Mouse (Mus musculus) lung, adult 2 months (tissue): ENCODE measurements around the gene Slc35d2. TPM values are rescaled to one million over a fixed set of nuclear protein-coding genes. Genes with fewer than 3 reads are reported as not detected.

ENCODE experiments used
- DNase-seq: peaks from one replicate; pipeline ENCODE4 v3.0.0; 2022
- H3K4me1 ChIP-seq: fragments of 200-500 bp; 2 replicates; pipeline ENCODE4 v1.6.1; 2011; ENCODE audit warnings: low read length; ENCODE audit not compliant: control insufficient read depth, insufficient read depth
- H3K4me3 ChIP-seq: fragments of 200-500 bp; replicated peaks from 2 replicates; pipeline ENCODE3; 2011; ENCODE audit warnings: low read depth, mild to moderate bottlenecking, control low read depth, low read length; ENCODE audit errors: extremely low read depth
- CTCF ChIP-seq: fragments of 200-500 bp; IDR thresholded peaks from 2 replicates; pipeline ENCODE4 v1.5.1; 2011; ENCODE audit warnings: mild to moderate bottlenecking, low read length, control low read depth; ENCODE audit not compliant: insufficient read depth
- POLR2A ChIP-seq: fragments of 200-500 bp; IDR thresholded peaks from 2 replicates; pipeline ENCODE4 v1.6.1; 2011; ENCODE audit warnings: low read depth, mild to moderate bottlenecking, control low read depth, low read length, borderline replicate concordance; ENCODE audit errors: extremely low read depth
- WGBS: fragments of 180-500 bp; shearing (Covaris S2); methylation state at CpG from one replicate; pipeline ENCODE4 v1.1.7; 2018; 5-methylcytosine and 5-hydroxymethylcytosine counted together
- polyA plus RNA-seq: library from polyadenylated mRNA; depleted of rRNA; stranded (reverse); fragments of >200 nt; gene quantifications from 2 replicates; pipeline ENCODE4 v1.2.3, GENCODE M21; 2012

Slc35d2 gene
- polyA plus RNA-seq, 1 experiment = 5.7 TPM

DNA sequence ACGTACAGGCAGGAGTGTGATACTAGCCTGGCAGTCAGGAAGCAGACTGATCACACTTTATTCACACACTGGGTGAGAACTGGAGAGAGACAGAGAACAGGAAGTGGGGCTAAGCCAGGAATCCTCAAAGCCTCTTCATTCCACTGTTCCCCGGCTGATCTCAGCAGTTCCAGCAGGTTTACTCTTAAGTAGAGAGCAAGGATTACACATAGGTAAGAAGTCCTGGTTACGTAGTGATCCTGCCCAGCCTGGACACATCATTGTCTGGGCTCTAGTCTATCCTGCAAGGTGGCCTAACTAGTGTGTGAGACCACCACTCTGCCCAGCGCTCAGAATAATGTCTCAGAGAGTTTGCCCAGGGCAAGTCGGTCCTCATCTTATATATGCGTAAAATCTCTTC, 36.4 kb downstream of the Slc35d2 start:
- no peak for DNase-seq
- Histone ChIP-seq H3K4me1 (no peaks in the 10 kb centered on the region), H3K4me3 (no peak overlapping the region)
- no peak for TF ChIP-seq CTCF
- 58% methylated on average over 6 of the region's 6 CpGs for WGBS

DNA sequence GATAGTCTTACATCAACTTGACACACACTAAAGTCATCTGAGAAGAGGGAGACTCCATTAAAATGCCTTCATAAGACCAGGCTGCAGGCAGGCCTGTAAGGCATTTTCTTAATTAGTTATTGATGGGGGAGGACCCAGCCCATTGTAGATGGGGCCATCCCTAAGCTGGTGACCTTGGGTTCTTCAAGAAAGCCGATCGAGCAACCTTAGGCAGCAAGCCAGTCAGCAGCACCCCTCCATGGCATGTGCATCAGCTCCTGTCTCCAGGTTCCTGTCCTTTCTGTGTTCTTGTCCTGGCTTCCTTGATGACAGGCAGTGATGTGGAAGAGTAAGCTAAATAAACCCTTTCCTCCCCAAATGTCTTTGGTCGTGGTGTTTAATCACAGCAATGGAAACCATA, 37.0 kb downstream of the Slc35d2 start:
- TF ChIP-seq POLR2A = no peak
- TF ChIP-seq CTCF = no peak
- Histone ChIP-seq H3K4me1 (no peaks in the 10 kb centered on the region), H3K4me3 (no peak overlapping the region)
- DNase-seq = no peak
- 73% methylated on average over 3 of the region's 3 CpGs for WGBS

DNA sequence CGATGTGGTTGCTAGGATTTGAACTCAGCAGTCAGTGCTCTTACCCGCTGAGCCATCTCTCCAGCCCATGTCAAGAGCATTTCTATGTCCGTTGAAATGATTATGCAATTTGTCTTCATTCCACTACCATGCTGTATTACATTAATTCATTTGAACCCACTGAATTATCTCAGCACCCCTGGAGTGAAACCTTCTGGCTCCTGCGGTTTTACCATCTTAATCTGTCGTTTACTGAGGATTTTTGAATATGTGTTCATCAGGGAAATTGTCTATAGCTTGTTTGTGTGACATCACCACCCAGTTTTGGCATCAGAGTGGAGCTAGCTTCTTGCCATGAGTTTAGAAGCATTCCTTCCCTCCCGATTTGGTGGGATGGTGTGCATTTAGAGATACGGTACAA, 38.2 kb downstream of the Slc35d2 start:
- 71% methylated on average over 7 of the region's 7 CpGs for WGBS
- Histone ChIP-seq H3K4me3 (no peak overlapping the region), H3K4me1 (no peaks in the 10 kb centered on the region)
- TF ChIP-seq CTCF = no peak
- TF ChIP-seq POLR2A = no peak
- DNase-seq = no peak

DNA sequence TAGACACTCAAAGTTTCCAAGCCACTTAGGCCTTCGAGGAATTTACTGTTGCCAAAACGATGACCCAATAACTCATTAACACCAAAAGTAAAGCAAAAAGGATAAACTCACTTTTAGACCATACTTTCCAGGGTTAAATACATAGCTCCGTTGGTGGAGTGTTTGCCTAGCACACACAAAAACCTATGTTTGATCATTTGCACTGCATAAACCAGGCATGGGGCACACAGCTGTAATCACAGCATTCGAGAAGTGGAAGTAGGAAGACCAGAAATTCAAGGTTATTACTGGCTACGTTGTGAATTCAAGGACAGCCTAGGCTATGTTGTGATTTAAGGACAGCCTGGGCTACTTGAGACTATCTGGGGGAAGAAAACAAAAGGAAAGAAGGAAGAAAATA, 38.9 kb downstream of the Slc35d2 start:
- Histone ChIP-seq H3K4me3 (no peak overlapping the region), H3K4me1 (no peaks in the 10 kb centered on the region)
- TF ChIP-seq CTCF (no peak), POLR2A (no peak)
- DNase-seq = no peak
- WGBS = 62% methylated on average over 5 of the region's 5 CpGs

DNA sequence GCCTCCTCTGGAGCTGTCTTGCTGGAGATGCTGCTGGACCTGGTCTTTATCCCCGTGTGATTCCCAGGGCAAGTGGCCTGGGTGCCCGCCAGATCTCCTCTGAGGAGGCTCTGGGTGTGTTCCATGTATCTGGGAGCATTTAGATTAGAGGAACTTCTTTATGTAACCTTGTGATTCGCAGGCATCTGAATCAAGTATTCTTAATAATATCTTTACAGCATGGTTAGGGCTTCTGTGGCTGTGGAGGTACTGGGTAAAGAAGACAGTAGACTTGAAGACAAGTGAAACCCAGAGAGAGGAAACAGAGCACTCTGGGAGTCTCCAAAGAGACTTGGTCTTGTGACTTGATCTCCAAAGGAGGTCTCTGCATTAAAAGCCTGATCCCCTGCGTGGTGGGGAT, 40.0 kb downstream of the Slc35d2 start, which contains the start of gene Hsd17b3:
Gene Hsd17b3 (minus strand): TSS at position 101 of the 400 bp plus-strand sequence.
- WGBS = 72% methylated on average over 4 of the region's 4 CpGs
- no peak for TF ChIP-seq POLR2A
- TF ChIP-seq CTCF = no peak
- DNase-seq = no peak
- no peaks in the 10 kb centered on the region for H3K4me1 ChIP-seq
- H3K4me3 ChIP-seq = no peak within 1 kb of the TSS

DNA sequence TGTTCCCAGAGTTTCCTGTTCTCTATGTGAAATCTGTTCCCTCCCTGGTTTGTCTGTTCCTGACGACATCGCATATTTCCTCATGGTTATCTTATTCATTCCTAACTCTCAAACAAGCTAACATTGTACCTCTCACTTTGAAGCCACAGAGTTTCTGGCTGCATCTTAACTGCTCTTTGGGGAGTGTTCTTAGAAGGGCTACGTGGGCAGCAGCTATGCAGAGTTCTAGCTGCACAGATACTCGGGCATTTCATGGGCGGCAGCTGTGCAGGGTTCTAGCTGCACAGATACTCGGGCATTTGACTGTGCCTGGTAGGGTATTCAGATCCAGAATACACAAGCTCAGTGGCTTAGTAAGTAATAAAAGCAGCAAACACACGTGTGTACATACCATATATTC, 41.1 kb downstream of the Slc35d2 start:
- no peak for DNase-seq
- Histone ChIP-seq H3K4me1 (no peaks in the 10 kb centered on the region), H3K4me3 (no peak overlapping the region)
- TF ChIP-seq POLR2A (no peak), CTCF (no peak)
- 56% methylated on average over 7 of the region's 7 CpGs for WGBS

DNA sequence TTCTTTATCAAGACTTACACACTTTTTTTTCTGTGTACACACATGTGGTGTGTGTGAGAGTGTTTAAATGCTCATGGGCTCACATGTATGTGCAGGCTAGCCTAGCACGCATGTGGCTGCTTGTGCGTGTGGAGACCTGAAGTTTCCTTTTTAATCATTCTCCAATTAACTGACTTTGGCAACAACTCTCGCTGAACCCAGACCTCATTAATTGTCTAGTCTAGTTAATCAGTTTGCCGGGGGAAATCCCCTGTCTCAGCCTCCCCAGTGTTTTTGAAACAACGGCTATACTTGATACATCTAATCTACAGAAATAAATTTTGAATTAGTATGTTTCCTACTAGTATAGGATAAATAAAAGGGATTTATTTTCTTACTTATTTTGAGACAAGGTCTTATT, 43.1 kb downstream of the Slc35d2 start:
- Histone ChIP-seq H3K4me1 (no peaks in the 10 kb centered on the region), H3K4me3 (no peak overlapping the region)
- no peak for DNase-seq
- TF ChIP-seq POLR2A (no peak), CTCF (no peak)
- WGBS = 89% methylated on average over 5 of the region's 5 CpGs

DNA sequence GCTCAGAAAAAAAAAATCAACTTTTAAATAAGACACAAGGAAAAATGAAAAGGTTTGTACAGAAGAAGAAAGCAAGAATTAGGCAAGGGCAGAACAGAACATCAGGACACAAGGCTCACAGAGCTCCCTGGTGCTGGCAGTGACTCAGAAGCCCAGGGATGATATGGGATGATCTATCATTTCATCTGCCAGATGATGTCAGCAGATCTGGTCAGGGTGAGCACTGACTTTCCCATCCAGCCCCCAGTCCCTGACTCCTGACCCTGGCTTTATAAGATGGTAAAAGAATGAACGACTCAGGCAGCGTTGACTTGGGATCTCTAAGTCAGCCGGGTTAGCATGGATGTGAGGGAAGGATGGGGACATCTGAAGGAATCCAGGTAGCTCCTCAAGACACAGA, 45.8 kb downstream of the Slc35d2 start:
- no peak overlapping the region for H3K4me3 ChIP-seq
- no peak for DNase-seq
- H3K4me1 ChIP-seq = no peaks in the 10 kb centered on the region
- no peak for TF ChIP-seq CTCF
- TF ChIP-seq POLR2A = no peak
- 78% methylated on average over 3 of the region's 3 CpGs for WGBS

DNA sequence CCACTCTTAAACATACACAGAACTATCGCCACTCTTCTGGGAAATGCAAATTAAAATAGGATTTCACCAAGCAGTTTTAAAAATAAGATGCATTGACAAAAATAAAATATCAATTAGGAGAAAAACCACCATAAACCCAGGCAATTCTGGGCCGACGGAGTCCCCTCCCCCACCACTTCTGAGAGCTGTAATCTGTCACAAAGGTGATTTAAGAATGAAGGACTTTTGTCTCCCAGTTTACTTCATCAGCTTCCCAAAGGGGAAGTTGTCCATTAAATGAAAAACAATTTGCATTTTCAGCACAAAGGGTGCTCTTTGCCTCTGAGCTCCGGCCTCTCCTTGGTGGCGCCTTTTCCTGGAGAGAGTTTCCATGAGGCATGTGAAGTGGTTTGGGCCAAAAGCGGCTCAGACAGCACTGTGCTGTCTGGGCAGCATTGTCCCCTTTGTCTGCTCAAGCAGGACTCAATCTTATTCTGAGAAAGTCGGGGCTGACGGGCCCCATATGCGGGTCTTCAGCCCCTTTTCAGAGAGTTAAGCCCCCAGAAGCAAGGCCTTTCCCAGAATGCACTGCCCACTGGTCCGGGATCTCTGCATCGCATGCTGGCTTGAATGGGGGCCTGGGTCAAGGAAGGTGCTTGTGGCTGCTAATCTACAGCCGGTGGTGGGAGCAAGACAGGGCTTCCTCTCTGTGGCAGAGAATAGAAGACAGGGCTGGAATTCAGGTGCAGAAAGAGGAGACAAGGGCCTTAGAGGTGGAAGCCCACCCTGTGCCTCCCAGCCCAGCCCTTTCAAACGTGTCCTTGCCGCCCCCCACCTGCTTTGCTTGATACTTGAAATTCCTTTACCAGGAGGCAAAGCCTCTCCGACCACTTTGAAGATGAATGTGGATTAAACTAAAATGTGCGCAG, 47.9 kb downstream of the Slc35d2 start:
- Histone ChIP-seq H3K4me3 (no peak overlapping the region), H3K4me1 (no peaks in the 10 kb centered on the region)
- no peak for DNase-seq
- no peak for TF ChIP-seq POLR2A
- no peak for TF ChIP-seq CTCF
- WGBS = 47% methylated on average over 16 of the region's 16 CpGs

DNA sequence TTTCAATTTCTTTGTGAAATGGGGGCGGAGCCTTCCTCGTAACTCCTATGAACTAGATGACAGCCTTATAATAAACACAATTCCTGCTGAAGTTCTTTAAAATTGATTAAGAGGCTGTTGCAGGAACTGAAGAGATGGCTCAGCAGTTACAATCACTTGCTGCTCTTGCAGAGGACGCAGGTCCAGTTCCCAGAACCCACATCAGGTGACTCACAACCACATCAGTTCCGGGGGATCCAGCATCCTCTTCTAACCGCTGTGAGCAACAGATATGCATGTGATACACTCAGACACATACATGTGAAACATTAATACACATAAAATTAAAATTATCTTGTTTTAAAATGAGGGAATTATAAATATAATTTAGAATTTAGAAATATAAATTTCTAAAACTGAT, 51.6 kb downstream of the Slc35d2 start:
- no peak for TF ChIP-seq CTCF
- TF ChIP-seq POLR2A = no peak
- Histone ChIP-seq H3K4me3 (no peak overlapping the region), H3K4me1 (no peaks in the 10 kb centered on the region)
- no peak for DNase-seq
- 74% methylated on average over 5 of the region's 5 CpGs for WGBS

DNA sequence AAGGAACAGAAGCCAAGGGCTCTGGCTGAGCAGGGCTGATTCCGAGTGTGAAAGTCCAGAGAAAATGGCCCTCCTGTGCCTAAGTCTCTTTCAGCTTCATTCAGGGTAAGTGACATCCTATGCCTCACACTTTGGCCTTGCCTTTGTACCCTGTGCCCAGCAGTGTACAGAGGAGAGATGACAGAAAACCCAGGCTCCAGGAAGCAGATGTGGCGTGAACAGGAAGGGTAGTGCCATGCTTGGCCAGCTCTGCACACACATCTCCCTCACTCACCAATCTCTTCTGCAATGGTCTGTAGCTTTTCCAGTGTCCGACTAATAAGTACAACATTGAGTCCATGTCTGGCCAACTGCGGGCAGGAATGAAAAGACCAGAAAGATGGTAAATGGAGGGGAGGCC, 53.1 kb downstream of the Slc35d2 start:
- 78% methylated on average over 4 of the region's 4 CpGs for WGBS
- Histone ChIP-seq H3K4me1 (no peaks in the 10 kb centered on the region), H3K4me3 (no peak overlapping the region)
- TF ChIP-seq CTCF (no peak), POLR2A (no peak)
- DNase-seq = no peak
